Mouse (Mus musculus): ENCODE results near the gene Adipor2. TPM values are rescaled to one million over a fixed set of nuclear protein-coding genes. Genes with fewer than 3 reads are reported as not detected.
A peak's percentile ranks its signal among the peaks of the same experiment; 100 is the strongest.
"Not testable (repeated sequence)": the region's sequence is repeated elsewhere in the genome, so short reads cannot be mapped to it uniquely, and the experiment has no call there.

The Adipor2 gene
- polyA plus RNA-seq, 1 experiment: 21.4 TPM

- Histone ChIP-seq H3K4me1 (ENCODE audit: control insufficient read depth, insufficient read depth, insufficient read length) (no peaks in the 10 kb centered on the region; the same call in 1 of the 2 replicates), H3K27ac (ENCODE audit: insufficient read depth, low read length) (no peak overlapping the region), H3K36me3 (ENCODE audit: control insufficient read depth, insufficient read depth, low read length) (no peaks in the 10 kb centered on the region), H3K4me3 (ENCODE audit: extremely low read depth, insufficient read depth, insufficient read length) (no peak overlapping the region), H3K27me3 (ENCODE audit: control insufficient read depth, insufficient read depth, low read length) (peaks cover 2% of the 10 kb centered on the region; the same call in 1 of the 2 replicates)
- no peak for TF ChIP-seq POLR2A (IDR thresholded peaks at IDR 0.05; ENCODE audit: low read depth, low read length)
- WGBS: 12% methylated on average over 14 of the region's 14 CpGs
- DNase-seq (ENCODE audit: low read depth in 1 of 2, low spot score in 2 of 2): no peak
Observed at GRCm38 (mm10) chr6:119450965-119451943, 33.8 kb upstream of the Adipor2 start.

- H3K4me1 ChIP-seq (ENCODE audit: control insufficient read depth, insufficient read depth, insufficient read length): no peaks in the 10 kb centered on the region; the same call in 1 of the 2 replicates
- H3K4me3 ChIP-seq (ENCODE audit: extremely low read depth, insufficient read depth, insufficient read length): peak overlapping the region; percentile 2; the same call in 1 of the 2 replicates
Observed at GRCm38 (mm10) chr6:119449060-119449499, 31.6 kb upstream of the Adipor2 start.

GRCm38 (mm10) chr6:119448321-119449059 is 31.0 kb upstream of the Adipor2 start:
- TF ChIP-seq CTCF (IDR thresholded peaks at IDR 0.05; ENCODE audit: extremely low read depth, insufficient read depth, insufficient read length, insufficient replicate concordance) (no peak), POLR2A (IDR thresholded peaks at IDR 0.05; ENCODE audit: low read depth, low read length) (no peak)
- Histone ChIP-seq H3K27me3 (ENCODE audit: control insufficient read depth, insufficient read depth, low read length) (peaks cover 2% of the 10 kb centered on the region; the same call in 1 of the 2 replicates), H3K4me3 (ENCODE audit: extremely low read depth, insufficient read depth, insufficient read length) (peak overlapping the region; percentile 2; the same call in 1 of the 2 replicates), H3K4me1 (ENCODE audit: control insufficient read depth, insufficient read depth, insufficient read length) (peaks cover 3% of the 10 kb centered on the region; the same call in 1 of the 2 replicates), H3K36me3 (ENCODE audit: control insufficient read depth, insufficient read depth, low read length) (no peaks in the 10 kb centered on the region), H3K27ac (ENCODE audit: insufficient read depth, low read length) (no peak overlapping the region)
- whole genome bisulfite sequencing: 31% methylated on average over 18 of the region's 18 CpGs
- no peak for DNase-seq (ENCODE audit: low read depth in 1 of 2, low spot score in 2 of 2)

More at GRCm38 (mm10) chr6:119449060-119449499, 31.6 kb upstream of the Adipor2 start:
- TF ChIP-seq CTCF (IDR thresholded peaks at IDR 0.05; ENCODE audit: extremely low read depth, insufficient read depth, insufficient read length, insufficient replicate concordance) (peak; percentile 30; the same call in 1 of the 2 replicates), POLR2A (IDR thresholded peaks at IDR 0.05; ENCODE audit: low read depth, low read length) (no peak)
- no peaks in the 10 kb centered on the region for H3K36me3 ChIP-seq (ENCODE audit: control insufficient read depth, insufficient read depth, low read length)
- H3K27me3 ChIP-seq (ENCODE audit: control insufficient read depth, insufficient read depth, low read length): peaks cover 2% of the 10 kb centered on the region; the same call in 1 of the 2 replicates
- no peak overlapping the region for H3K27ac ChIP-seq (ENCODE audit: insufficient read depth, low read length)
- 11% methylated on average over 23 of the region's 23 CpGs for WGBS
- peak in 1 of 2 experiments; percentile 14 for DNase-seq (ENCODE audit: low read depth in 1 of 2, low spot score in 2 of 2)

- no peak for DNase-seq (ENCODE audit: low read depth in 1 of 2, low spot score in 2 of 2)
- WGBS: 62% methylated on average over 11 of the region's 11 CpGs
- TF ChIP-seq POLR2A (IDR thresholded peaks at IDR 0.05; ENCODE audit: low read depth, low read length) (no peak), CTCF (IDR thresholded peaks at IDR 0.05; ENCODE audit: extremely low read depth, insufficient read depth, insufficient read length, insufficient replicate concordance) (no peak)
Observed at GRCm38 (mm10) chr6:119445671-119446607, 28.4 kb upstream of the Adipor2 start.

GRCm38 (mm10) chr6:119443742-119444645 is 26.5 kb upstream of the Adipor2 start:
- 17% methylated on average over 12 of the region's 12 CpGs for WGBS
- DNase-seq (ENCODE audit: low read depth in 1 of 2, low spot score in 2 of 2): peak; percentile 69 to 74
- peaks cover 3% of the 10 kb centered on the region; the same call in 1 of the 2 replicates for H3K4me1 ChIP-seq (ENCODE audit: control insufficient read depth, insufficient read depth, insufficient read length)
- H3K36me3 ChIP-seq (ENCODE audit: control insufficient read depth, insufficient read depth, low read length): no peaks in the 10 kb centered on the region
- H3K4me3 ChIP-seq (ENCODE audit: extremely low read depth, insufficient read depth, insufficient read length): no peak overlapping the region
- H3K27ac ChIP-seq (ENCODE audit: insufficient read depth, low read length): no peak overlapping the region
- no peak for TF ChIP-seq POLR2A (IDR thresholded peaks at IDR 0.05; ENCODE audit: low read depth, low read length)
- peak; percentile 96 for TF ChIP-seq CTCF (IDR thresholded peaks at IDR 0.05; ENCODE audit: extremely low read depth, insufficient read depth, insufficient read length, insufficient replicate concordance)
- H3K27me3 ChIP-seq (ENCODE audit: control insufficient read depth, insufficient read depth, low read length): no peaks in the 10 kb centered on the region

More at GRCm38 (mm10) chr6:119445671-119446607, 28.4 kb upstream of the Adipor2 start:
- no peaks in the 10 kb centered on the region for H3K36me3 ChIP-seq (ENCODE audit: control insufficient read depth, insufficient read depth, low read length)
- no peak overlapping the region for H3K27ac ChIP-seq (ENCODE audit: insufficient read depth, low read length)
- H3K27me3 ChIP-seq (ENCODE audit: control insufficient read depth, insufficient read depth, low read length): peaks cover 2% of the 10 kb centered on the region; the same call in 1 of the 2 replicates
- H3K4me3 ChIP-seq (ENCODE audit: extremely low read depth, insufficient read depth, insufficient read length): no peak overlapping the region
- H3K4me1 ChIP-seq (ENCODE audit: control insufficient read depth, insufficient read depth, insufficient read length): peaks cover 3% of the 10 kb centered on the region; the same call in 1 of the 2 replicates

GRCm38 (mm10) chr6:119442729-119443128 is 25.2 kb upstream of the Adipor2 start:
- H3K27ac ChIP-seq (ENCODE audit: insufficient read depth, low read length); DNase-seq (ENCODE audit: low read depth in 1 of 2, low spot score in 2 of 2); H3K27me3 ChIP-seq (ENCODE audit: control insufficient read depth, insufficient read depth, low read length); H3K4me3 ChIP-seq (ENCODE audit: extremely low read depth, insufficient read depth, insufficient read length); H3K4me1 ChIP-seq (ENCODE audit: control insufficient read depth, insufficient read depth, insufficient read length); H3K36me3 ChIP-seq (ENCODE audit: control insufficient read depth, insufficient read depth, low read length): not testable (repeated sequence)
- 80% methylated on average over 5 of the region's 5 CpGs for WGBS

All from spleen, adult 2 months (tissue).